Mouse (Mus musculus) neural tube, embryonic 14.5 days (tissue): ENCODE results near the gene Ctla4. TPM values are rescaled to one million over a fixed set of nuclear protein-coding genes. Genes with fewer than 3 reads are reported as not detected.

ENCODE experiments used
- ATAC-seq: fragments of 200-750 bp; cut with Nextera tagmentation; 2 replicates; pipeline ENCODE4 v1.8.0; 2017; ENCODE audit warnings: low read depth, mild to moderate bottlenecking, moderate TSS enrichment, moderate library complexity
- H3K27ac ChIP-seq: fragments of 300-500 bp; sonication (generic); 2 replicates; pipeline ENCODE4 v1.5.1; 2014; ENCODE audit warnings: low read depth, mild to moderate bottlenecking, control low read depth, low read length, moderate library complexity, mixed read lengths
- H3K27me3 ChIP-seq: fragments of 300-500 bp; sonication (generic); 2 replicates; pipeline ENCODE4 v1.6.1; 2014; ENCODE audit warnings: low read length; ENCODE audit not compliant: control insufficient read depth, insufficient read depth
- H3K36me3 ChIP-seq: fragments of 300-500 bp; sonication (generic); 2 replicates; pipeline ENCODE4 v1.6.1; 2014; ENCODE audit warnings: low read length, mixed read lengths; ENCODE audit not compliant: control insufficient read depth, insufficient read depth
- H3K4me1 ChIP-seq: fragments of 300-500 bp; sonication (generic); 2 replicates; pipeline ENCODE4 v1.6.1; 2014; ENCODE audit warnings: low read length; ENCODE audit not compliant: control insufficient read depth, insufficient read depth
- H3K4me2 ChIP-seq: fragments of 300-500 bp; sonication (generic); 2 replicates; pipeline ENCODE4 v1.6.1; 2014; ENCODE audit warnings: mild to moderate bottlenecking, low read depth, low read length, control low read depth
- H3K4me3 ChIP-seq: fragments of 300-500 bp; sonication (generic); 2 replicates; pipeline ENCODE4 v1.5.1; 2014; ENCODE audit warnings: low read depth, low read length, control low read depth, mixed read lengths
- H3K9ac ChIP-seq: fragments of 300-500 bp; sonication (generic); replicated peaks from 2 replicates; pipeline ENCODE4 v1.6.1; 2014; ENCODE audit warnings: low read depth, mild to moderate bottlenecking, control low read depth, low read length, mixed read lengths
- H3K9me3 ChIP-seq: fragments of 300-500 bp; sonication (generic); 2 replicates; pipeline ENCODE4 v1.6.1; 2016; ENCODE audit warnings: low read length; ENCODE audit not compliant: control insufficient read depth
- WGBS: fragments of 180-500 bp; shearing (Covaris S2); extraction: QIAGEN DNeasy Blood & Tissue Kit; methylation state at CpG from one replicate; pipeline ENCODE4 v1.1.7; 2014; 5-methylcytosine and 5-hydroxymethylcytosine counted together
- polyA plus RNA-seq: library from polyadenylated mRNA; unstranded; fragments of >200 nt; fragmentation: Nextera tagmentation; extraction: Ambion mirVana; gene quantifications from 2 replicates; pipeline ENCODE4 v1.2.1, GENCODE M21; 2014

Gene Ctla4
- polyA plus RNA-seq, 1 experiment from 2014 or later, result not detected

GRCm38 (mm10) chr1:60942921-60943320 lies 56.1 kb downstream of the Ctla4 start:
- no peak overlapping the region for H3K4me2 ChIP-seq
- no peaks in the 10 kb centered on the region for H3K4me1 ChIP-seq
- no peak overlapping the region for H3K27ac ChIP-seq
- H3K9ac ChIP-seq, result no peak overlapping the region
- H3K9me3 ChIP-seq, result no peaks in the 10 kb centered on the region
- no peaks in the 10 kb centered on the region for H3K36me3 ChIP-seq
- H3K27me3 ChIP-seq, result no peaks in the 10 kb centered on the region
- WGBS, result 83% methylated on average over 2 of the region's 2 CpGs
- no peak for ATAC-seq
- no peak overlapping the region for H3K4me3 ChIP-seq

- Histone ChIP-seq H3K27me3 (no peaks in the 10 kb centered on the region), H3K9me3 (no peaks in the 10 kb centered on the region), H3K9ac (no peak overlapping the region), H3K27ac (no peak overlapping the region), H3K4me1 (no peaks in the 10 kb centered on the region), H3K36me3 (no peaks in the 10 kb centered on the region), H3K4me2 (no peak overlapping the region), H3K4me3 (no peak overlapping the region)
- ATAC-seq, result no peak
- WGBS, result 84% methylated on average over 8 of the region's 8 CpGs
These were observed 59.0 kb downstream of the Ctla4 start for GRCm38 (mm10) chr1:60945633-60946401.

DNA sequence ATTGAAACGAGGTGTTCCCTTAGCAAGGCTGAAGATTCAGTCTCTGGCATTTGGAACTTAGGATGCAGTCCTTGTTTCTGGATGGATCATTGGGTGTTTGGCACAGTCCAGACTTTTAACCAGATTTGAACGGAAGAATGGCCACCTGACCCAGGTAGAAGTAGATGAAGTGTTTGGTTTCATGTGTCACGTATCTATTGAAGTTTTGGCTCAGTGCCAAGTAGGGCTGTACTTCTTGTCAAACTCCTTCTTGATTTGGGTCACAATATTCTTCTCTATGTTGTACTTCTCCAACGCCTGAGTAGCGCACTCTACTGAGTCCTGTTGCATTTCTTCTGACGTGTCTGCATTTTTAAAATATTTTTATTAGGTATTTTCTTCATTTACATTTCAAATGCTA lies 61.3 kb downstream of the Ctla4 start:
- Histone ChIP-seq H3K9ac (no peak overlapping the region), H3K4me1 (no peaks in the 10 kb centered on the region), H3K9me3 (no peaks in the 10 kb centered on the region), H3K36me3 (no peaks in the 10 kb centered on the region), H3K4me2 (no peak overlapping the region), H3K27me3 (no peaks in the 10 kb centered on the region), H3K4me3 (no peak overlapping the region), H3K27ac (no peak overlapping the region)
- ATAC-seq, result no peak
- 89% methylated on average over 6 of the region's 6 CpGs for WGBS

- no peaks in the 10 kb centered on the region for H3K4me1 ChIP-seq
- H3K9ac ChIP-seq, result no peak overlapping the region
- no peak overlapping the region for H3K4me2 ChIP-seq
- 75% methylated on average over 7 of the region's 7 CpGs for WGBS
- no peaks in the 10 kb centered on the region for H3K9me3 ChIP-seq
- H3K27ac ChIP-seq, result no peak overlapping the region
- ATAC-seq, result no peak
- H3K36me3 ChIP-seq, result no peaks in the 10 kb centered on the region
- H3K27me3 ChIP-seq, result no peaks in the 10 kb centered on the region
- H3K4me3 ChIP-seq, result no peak overlapping the region
These were observed 66.2 kb downstream of the Ctla4 start for GRCm38 (mm10) chr1:60952958-60953357.

GRCm38 (mm10) chr1:60953686-60954085 lies 66.9 kb downstream of the Ctla4 start:
- no peak for ATAC-seq
- Histone ChIP-seq H3K9ac (no peak overlapping the region), H3K4me1 (no peaks in the 10 kb centered on the region), H3K4me3 (no peak overlapping the region), H3K27me3 (no peaks in the 10 kb centered on the region), H3K4me2 (no peak overlapping the region), H3K9me3 (no peaks in the 10 kb centered on the region), H3K36me3 (no peaks in the 10 kb centered on the region), H3K27ac (no peak overlapping the region)
- WGBS, result 91% methylated on average over 7 of the region's 7 CpGs

DNA sequence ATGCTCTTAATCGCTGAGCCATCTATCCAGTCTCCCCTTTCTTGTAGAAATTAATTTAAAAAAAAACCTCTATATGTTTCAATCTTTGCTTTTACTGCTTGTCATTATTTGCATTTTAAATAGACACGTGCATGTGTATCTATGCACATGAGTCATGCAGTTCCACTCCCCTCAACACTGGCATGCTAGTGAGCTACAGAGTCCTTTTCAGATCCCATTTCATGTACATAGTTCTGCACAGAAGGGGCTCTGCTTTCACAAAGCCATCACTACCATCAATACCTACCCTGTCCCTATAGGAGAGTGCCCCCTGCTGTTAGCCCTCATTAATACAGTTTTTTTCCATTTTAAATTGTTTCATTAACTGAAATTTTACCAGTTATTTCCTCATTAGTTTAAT lies 68.0 kb downstream of the Ctla4 start:
- Histone ChIP-seq H3K4me3 (no peak overlapping the region), H3K36me3 (no peaks in the 10 kb centered on the region), H3K4me2 (no peak overlapping the region), H3K9me3 (no peaks in the 10 kb centered on the region), H3K27ac (no peak overlapping the region), H3K27me3 (no peaks in the 10 kb centered on the region), H3K9ac (no peak overlapping the region), H3K4me1 (no peaks in the 10 kb centered on the region)
- 50% methylated on average over 2 of the region's 2 CpGs for WGBS
- ATAC-seq, result no peak; the same call in 1 of the 2 replicates

DNA sequence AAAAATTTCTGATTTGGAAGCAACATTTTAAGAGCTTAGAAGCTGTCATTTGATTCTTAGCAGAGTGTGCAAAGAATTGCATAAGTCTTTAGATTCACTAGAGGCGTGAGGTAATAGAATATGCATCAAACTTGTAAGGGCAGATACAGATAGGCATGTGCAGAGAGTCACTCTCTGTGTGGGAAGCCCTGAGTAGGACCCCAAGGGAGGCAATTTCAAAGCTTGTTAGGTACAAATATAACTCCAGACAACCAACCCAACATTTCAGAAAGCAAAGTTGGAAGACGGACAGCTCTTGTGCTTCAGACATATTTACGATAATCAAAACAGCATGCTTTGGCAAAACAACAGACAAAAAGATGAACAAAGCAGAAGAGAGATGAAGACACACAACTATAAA lies 68.4 kb downstream of the Ctla4 start:
- no peak overlapping the region for H3K4me2 ChIP-seq
- H3K9me3 ChIP-seq, result no peaks in the 10 kb centered on the region
- H3K36me3 ChIP-seq, result no peaks in the 10 kb centered on the region
- H3K9ac ChIP-seq, result no peak overlapping the region
- H3K4me3 ChIP-seq, result no peak overlapping the region
- no peak overlapping the region for H3K27ac ChIP-seq
- no peak for ATAC-seq
- no peaks in the 10 kb centered on the region for H3K4me1 ChIP-seq
- H3K27me3 ChIP-seq, result no peaks in the 10 kb centered on the region
- 94% methylated on average over 3 of the region's 3 CpGs for WGBS

- Histone ChIP-seq H3K9ac (no peak overlapping the region), H3K27me3 (no peaks in the 10 kb centered on the region), H3K4me1 (no peaks in the 10 kb centered on the region), H3K9me3 (no peaks in the 10 kb centered on the region), H3K27ac (no peak overlapping the region), H3K36me3 (no peaks in the 10 kb centered on the region), H3K4me3 (no peak overlapping the region), H3K4me2 (no peak overlapping the region)
- 90% methylated on average over 6 of the region's 6 CpGs for WGBS
- ATAC-seq, result no peak
These were observed 69.4 kb downstream of the Ctla4 start for GRCm38 (mm10) chr1:60956196-60956595.

GRCm38 (mm10) chr1:60958287-60958686 lies 71.5 kb downstream of the Ctla4 start:
- WGBS, result 94% methylated on average over 1 of the region's 1 CpGs
- ATAC-seq, result no peak

More at GRCm38 (mm10) chr1:60958287-60958686, 71.5 kb downstream of the Ctla4 start:
- Histone ChIP-seq H3K27me3 (no peaks in the 10 kb centered on the region), H3K4me1 (no peaks in the 10 kb centered on the region), H3K4me3 (no peak overlapping the region), H3K9ac (no peak overlapping the region), H3K36me3 (no peaks in the 10 kb centered on the region), H3K27ac (no peak overlapping the region), H3K9me3 (no peaks in the 10 kb centered on the region), H3K4me2 (no peak overlapping the region)
